Mouse (Mus musculus) neutrophil, adult 5-6 weeks (primary cell): Measurements from ENCODE around the gene Gm20388. TPM values are rescaled to one million over a fixed set of nuclear protein-coding genes. Genes with fewer than 3 reads are reported as not detected.
A peak's percentile ranks its signal among the peaks of the same experiment; 100 is the strongest.
"Not testable (repeated sequence)": the region's sequence is repeated elsewhere in the genome, so short reads cannot be mapped to it uniquely, and the experiment has no call there.

Source experiments
- ATAC-seq: fragments of 151-379, 151-347 bp; 2 replicates; pipeline ENCODE4 v1.8.0; 2017; ENCODE audit warnings: mild to moderate bottlenecking, moderate TSS enrichment; ENCODE audit not compliant: insufficient number of reproducible peaks, poor library complexity, low FRiP score, severe bottlenecking; ENCODE audit errors: extremely low read depth
- total RNA-seq: library from RNA; stranded (forward); fragments of 200-1000 nt; gene quantifications from 2 replicates; pipeline ENCODE4 v1.2.3, GENCODE M21; 2017

The Gm20388 gene
- total RNA-seq, 1 experiment from 2014 or later = 10.8 TPM

DNA sequence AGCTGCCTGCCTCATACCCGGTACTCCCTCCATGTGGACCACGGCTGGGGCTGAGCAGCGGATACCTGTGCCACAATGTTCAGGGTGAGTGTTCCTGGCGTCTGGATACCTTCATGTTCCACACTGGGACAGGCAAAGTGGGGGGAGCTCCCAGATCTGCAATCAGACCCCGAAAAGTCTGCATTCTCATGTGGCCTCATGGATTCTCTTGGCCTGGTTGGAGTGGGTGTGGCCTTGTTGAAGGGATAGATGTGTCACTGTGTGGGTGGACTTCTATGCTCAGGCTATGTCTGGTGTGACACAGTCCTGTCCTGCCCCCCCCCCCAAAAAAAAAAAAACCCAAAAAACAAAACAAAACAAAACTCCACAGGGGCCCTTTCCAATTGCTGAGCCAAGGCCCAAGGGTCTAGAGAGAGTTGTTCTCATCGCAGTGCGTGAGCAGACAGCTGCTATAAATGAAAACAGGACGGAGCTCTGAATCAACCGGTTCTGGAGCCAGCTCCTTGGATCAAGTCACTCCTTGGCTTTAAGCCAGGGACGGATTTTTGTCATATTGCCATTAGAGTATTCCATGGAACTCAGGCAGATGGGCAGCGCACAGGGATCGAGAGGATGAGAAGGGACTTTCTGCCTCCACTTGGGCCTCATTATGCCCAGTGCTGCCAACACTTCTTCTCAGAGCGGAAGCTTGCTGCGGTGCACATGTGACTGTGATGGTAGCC is 3231.3 kb downstream of the Gm20388 start:
- no peak for ATAC-seq

- no peak for ATAC-seq
Observed at GRCm38 (mm10) chr8:123145279-123145678, 3234.6 kb downstream of the Gm20388 start.

GRCm38 (mm10) chr8:123146390-123146789 is 3235.7 kb downstream of the Gm20388 start:
- ATAC-seq = no peak

DNA sequence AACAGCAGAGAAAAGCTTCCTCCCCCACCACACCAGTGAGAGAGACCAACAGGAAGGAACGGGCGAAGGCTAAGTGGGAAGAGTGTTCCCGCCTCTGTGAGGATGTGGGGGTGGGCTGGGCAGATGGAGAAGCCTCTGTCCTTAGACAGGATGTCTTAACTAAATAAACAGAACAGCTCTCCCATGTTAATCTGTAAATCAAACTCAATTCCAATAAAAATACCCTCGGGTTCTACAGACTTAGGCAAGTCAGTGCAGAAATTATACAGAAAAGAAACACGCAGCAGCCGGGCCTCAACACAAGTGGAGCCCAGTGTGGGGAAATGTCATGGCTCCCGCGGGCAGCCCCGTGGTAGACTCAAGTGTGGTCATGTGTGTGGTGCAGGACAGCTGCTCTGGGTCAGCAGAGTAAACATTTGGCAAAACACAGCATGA is 3240.1 kb downstream of the Gm20388 start:
- no peak for ATAC-seq

DNA sequence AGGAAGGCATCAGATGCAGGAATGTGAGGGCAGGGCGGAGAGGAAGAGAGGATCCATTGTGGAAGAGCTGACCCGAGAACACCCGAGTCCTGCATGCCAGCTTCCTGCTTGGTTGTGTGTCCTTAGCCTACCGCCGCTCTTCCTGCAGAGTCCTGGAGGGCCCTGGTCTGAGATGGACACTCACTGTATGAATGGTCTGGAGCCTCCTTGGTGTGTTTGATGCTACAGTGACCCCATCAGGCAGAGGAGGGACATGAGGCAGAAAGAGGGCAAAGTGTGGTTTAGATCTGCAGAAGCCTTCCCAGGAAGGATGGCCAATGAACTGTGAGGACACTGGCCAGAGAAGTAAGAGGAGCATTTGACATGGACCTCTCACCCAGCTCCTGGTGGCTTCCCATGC is 3244.5 kb downstream of the Gm20388 start:
- ATAC-seq = no peak

DNA sequence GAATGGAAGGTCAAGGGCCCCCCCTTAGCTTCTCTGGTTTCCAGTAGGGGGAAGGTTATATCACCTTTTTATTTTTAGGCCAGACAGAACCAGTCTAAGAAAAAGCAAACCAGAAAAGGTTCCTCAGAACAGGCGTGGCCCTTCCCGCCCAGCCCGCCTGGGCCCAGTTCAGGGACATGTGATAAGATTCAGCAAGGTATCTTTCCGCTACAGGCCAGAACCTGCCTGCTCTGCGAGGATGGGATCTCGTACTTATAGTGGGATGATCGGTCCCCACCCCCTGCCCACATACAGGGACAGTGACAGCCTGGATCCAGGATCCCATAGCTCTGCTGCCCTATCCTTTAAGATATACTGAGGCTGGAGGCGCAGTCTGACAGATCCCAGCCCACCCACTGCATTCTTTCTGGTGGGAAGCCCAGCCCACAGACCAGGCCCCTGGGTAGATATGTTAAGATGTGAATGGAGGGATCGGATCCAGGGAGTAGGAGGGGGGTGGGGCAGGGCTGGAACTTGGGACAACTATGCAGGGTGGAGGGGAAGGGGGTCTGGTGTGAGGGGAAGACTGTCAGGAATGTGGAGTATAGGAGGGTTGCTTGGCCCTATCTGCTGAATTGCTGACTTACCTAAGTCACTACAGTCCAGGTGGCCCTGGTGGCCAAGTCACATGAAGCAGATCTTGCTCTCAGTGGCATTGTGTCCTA is 3245.6 kb downstream of the Gm20388 start:
- ATAC-seq = no peak

GRCm38 (mm10) chr8:123157888-123158465 is 3247.3 kb downstream of the Gm20388 start, which contains the start of gene Sult5a1:
TSS of gene Sult5a1 (minus strand) at chr8:123158315.
- ATAC-seq = no peak

DNA sequence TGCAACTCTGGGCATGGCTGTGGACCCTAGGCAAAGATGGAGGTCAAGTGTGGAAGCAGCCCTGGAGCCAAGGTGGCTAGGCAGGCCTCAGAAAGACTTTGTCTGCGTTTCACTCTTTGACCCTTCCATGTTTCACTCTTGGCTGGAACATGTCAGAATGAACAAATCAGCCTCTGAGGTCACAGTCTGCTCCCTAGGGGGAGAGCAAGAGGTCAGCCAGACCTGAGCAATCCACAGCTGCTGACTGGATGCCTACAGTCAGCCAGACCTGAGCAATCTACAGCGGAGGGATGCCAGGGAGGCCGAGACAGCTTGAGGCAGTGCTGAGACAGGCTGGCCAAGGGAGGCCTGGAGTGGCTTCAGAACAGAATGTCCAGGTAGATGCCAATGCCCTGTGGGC is 3270.8 kb downstream of the Gm20388 start:
- no peak for ATAC-seq

GRCm38 (mm10) chr8:123185566-123186409 is 3275.1 kb downstream of the Gm20388 start, which contains the start of gene Dpep1:
TSS of gene Dpep1 (plus strand) at chr8:123186242.
- no peak for ATAC-seq

DNA sequence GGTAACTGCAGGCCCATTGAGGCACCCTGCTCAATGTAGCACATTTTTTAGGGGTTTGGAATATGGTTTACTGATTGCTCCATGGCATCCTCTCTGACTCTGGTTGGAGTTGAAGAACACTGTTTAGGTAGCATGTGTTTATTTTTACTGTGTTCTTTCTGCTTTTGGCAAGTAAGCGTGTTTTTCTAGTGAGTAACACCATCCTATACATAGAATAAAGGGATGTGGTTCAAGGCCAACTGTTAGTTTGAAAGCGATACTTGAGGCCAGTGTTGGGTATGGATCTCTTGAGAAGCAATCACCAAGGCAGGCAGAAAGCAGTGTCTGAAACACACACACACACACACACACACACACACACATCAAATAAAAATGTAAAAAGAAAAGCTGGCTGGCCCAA is 3277.4 kb downstream of the Gm20388 start:
- no peak for ATAC-seq

- no peak for ATAC-seq
Observed at GRCm38 (mm10) chr8:123188841-123189240, 3278.2 kb downstream of the Gm20388 start.

GRCm38 (mm10) chr8:123190678-123191077 is 3280.0 kb downstream of the Gm20388 start:
- no peak for ATAC-seq

GRCm38 (mm10) chr8:123191908-123192307 is 3281.3 kb downstream of the Gm20388 start:
- ATAC-seq = no peak

- ATAC-seq = no peak
Observed at GRCm38 (mm10) chr8:123193771-123194170, 3283.1 kb downstream of the Gm20388 start.

GRCm38 (mm10) chr8:123197016-123197415 is 3286.4 kb downstream of the Gm20388 start:
- ATAC-seq = not testable (repeated sequence)

- ATAC-seq = no peak
Observed at GRCm38 (mm10) chr8:123199864-123200263, 3289.2 kb downstream of the Gm20388 start.

DNA sequence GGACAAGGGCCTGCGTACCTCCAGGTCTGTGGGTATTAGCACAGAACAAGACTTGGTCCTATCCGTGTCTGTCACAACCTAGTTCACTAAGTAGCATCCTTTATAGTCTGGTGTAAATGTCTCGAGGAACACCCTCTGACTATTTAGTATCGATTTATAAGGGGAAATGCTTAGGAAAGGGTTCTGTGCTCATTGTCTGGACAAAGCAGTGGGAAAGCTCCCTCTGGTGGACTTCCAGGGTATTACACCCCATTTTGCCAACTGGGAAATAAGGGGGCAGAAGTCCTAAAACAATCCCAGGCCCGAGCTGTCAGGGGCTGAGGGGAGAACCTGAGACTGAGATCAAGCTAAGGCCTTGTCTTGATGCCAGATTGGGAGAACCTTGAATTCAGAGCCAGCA is 3291.6 kb downstream of the Gm20388 start:
- peak; percentile 39; the same call in 1 of the 2 replicates for ATAC-seq

- no peak for ATAC-seq
Observed at GRCm38 (mm10) chr8:123203571-123203970, 3292.9 kb downstream of the Gm20388 start.

- ATAC-seq = no peak
Observed at GRCm38 (mm10) chr8:123211876-123212275, 3301.2 kb downstream of the Gm20388 start.
